Mouse (Mus musculus) CH12.LX (cell line): ENCODE data around the gene Mob3c. TPM values are rescaled to one million over a fixed set of nuclear protein-coding genes. Genes with fewer than 3 reads are reported as not detected.

ENCODE experiments used
- DNase-seq: peaks from one replicate; pipeline ENCODE4 v3.0.0-alpha.2; 2013; ENCODE audit errors: extremely low read depth
- H3K27ac ChIP-seq: 2 replicates; pipeline ENCODE4 v1.5.1; 2012; ENCODE audit warnings: low read depth, mild to moderate bottlenecking, control low read depth, moderate library complexity; ENCODE audit not compliant: insufficient read depth
- H3K27me3 ChIP-seq: replicated peaks from 2 replicates; pipeline ENCODE3; 2012; ENCODE audit warnings: inconsistent platforms
- H3K36me3 ChIP-seq, 2 experiments: replicated peaks in 1 of 2; 2 replicates each; pipeline versions ENCODE3 to v1.6.1; 2012; ENCODE audit warnings: inconsistent platforms in 1 of 2, low read length in 1 of 2, mild to moderate bottlenecking in 1 of 2, mixed read lengths in 1 of 2, moderate library complexity in 1 of 2; ENCODE audit not compliant: control insufficient read depth in 1 of 2, insufficient read depth in 1 of 2
- H3K4me1 ChIP-seq, 2 experiments: 2 replicates each; pipeline ENCODE4 v1.6.1; 2012; ENCODE audit warnings: inconsistent platforms in 1 of 2, moderate library complexity in 1 of 2; ENCODE audit not compliant: insufficient read depth in 2 of 2, control insufficient read depth in 1 of 2
- H3K4me2 ChIP-seq: 2 replicates; pipeline ENCODE4 v1.6.1; 2012; ENCODE audit warnings: low read depth, mild to moderate bottlenecking, control low read depth; ENCODE audit not compliant: poor library complexity, insufficient read depth, severe bottlenecking
- H3K4me3 ChIP-seq, 3 experiments: fragments of 150-350 bp in 1 of 3; sonication (generic) in 1 of 3; replicated peaks in 1 of 3; 2 replicates each; pipeline versions ENCODE3 to v1.5.1; 2011 to 2012; ENCODE audit warnings: low read depth in 2 of 3, low read length in 2 of 3, mild to moderate bottlenecking in 2 of 3, moderate library complexity in 2 of 3, control low read depth in 1 of 3, improper control_type of control experiment in 1 of 3, inconsistent platforms in 1 of 3, mixed read lengths in 1 of 3; ENCODE audit not compliant: poor library complexity in 1 of 3
- H3K79me2 ChIP-seq: replicated peaks from 2 replicates; pipeline ENCODE4 v1.6.1; 2012; ENCODE audit warnings: mild to moderate bottlenecking, moderate library complexity; ENCODE audit not compliant: control insufficient read depth, poor library complexity, insufficient read depth, severe bottlenecking; ENCODE audit errors: extremely low read depth
- H3K9ac ChIP-seq: 2 replicates; pipeline ENCODE4 v1.6.1; 2012; ENCODE audit warnings: low read depth, mild to moderate bottlenecking, control low read depth, moderate library complexity; ENCODE audit not compliant: insufficient read depth
- H3K9me3 ChIP-seq: replicated peaks from 2 replicates; pipeline ENCODE3; 2012; ENCODE audit warnings: low read length, inconsistent platforms, mixed read lengths
- BHLHE40 ChIP-seq: IDR thresholded peaks from 2 replicates; pipeline ENCODE4 v1.6.1; 2011; ENCODE audit warnings: mild to moderate bottlenecking, low read depth, low read length, improper control_type of control experiment
- CHD1 ChIP-seq: IDR thresholded peaks from 2 replicates; pipeline ENCODE4 v1.6.1; 2012; ENCODE audit warnings: low read depth, low read length, improper control_type of control experiment, inconsistent platforms
- CTCF ChIP-seq, 2 experiments: IDR thresholded peaks in 1 of 2; conservative IDR thresholded peaks in 1 of 2; 2 replicates each; pipeline ENCODE4 v1.5.1; 2011 to 2012; ENCODE audit warnings: low read depth in 2 of 2, low read length in 2 of 2, improper control_type of control experiment in 1 of 2, inconsistent platforms in 1 of 2, mild to moderate bottlenecking in 1 of 2, moderate library complexity in 1 of 2
- ELF1 ChIP-seq: IDR thresholded peaks from 2 replicates; pipeline ENCODE4 v1.6.1; 2014; ENCODE audit warnings: low read depth, mild to moderate bottlenecking, inconsistent platforms, low read length, improper control_type of control experiment
- EP300 ChIP-seq: IDR thresholded peaks from 2 replicates; pipeline ENCODE4 v1.6.1; 2011; ENCODE audit warnings: low read length, improper control_type of control experiment
- ETS1 ChIP-seq: conservative IDR thresholded peaks from 2 replicates; pipeline ENCODE4 v1.6.1; 2012; ENCODE audit warnings: low read depth, mild to moderate bottlenecking, inconsistent platforms, low read length, improper control_type of control experiment, moderate library complexity
- GABPA ChIP-seq: IDR thresholded peaks from 2 replicates; pipeline ENCODE4 v1.6.1; 2012; ENCODE audit warnings: low read depth, low read length, improper control_type of control experiment, inconsistent platforms; ENCODE audit not compliant: insufficient replicate concordance
- HCFC1 ChIP-seq: IDR thresholded peaks from 2 replicates; pipeline ENCODE4 v1.6.1; 2012; ENCODE audit warnings: low read depth, mild to moderate bottlenecking, inconsistent platforms, low read length, improper control_type of control experiment
- IRF4 ChIP-seq: IDR thresholded peaks from 2 replicates; pipeline ENCODE4 v1.6.1; 2014; ENCODE audit warnings: low read depth, mild to moderate bottlenecking, inconsistent platforms, low read length, improper control_type of control experiment
- JUN ChIP-seq: IDR thresholded peaks from 2 replicates; pipeline ENCODE4 v1.6.1; 2011; ENCODE audit warnings: low read depth, mild to moderate bottlenecking, low read length, improper control_type of control experiment, moderate library complexity; ENCODE audit not compliant: insufficient read depth
- KAT2A ChIP-seq: IDR thresholded peaks from 2 replicates; pipeline ENCODE4 v1.6.1; 2012; ENCODE audit warnings: low read length, improper control_type of control experiment, inconsistent platforms; ENCODE audit not compliant: insufficient replicate concordance
- MAX ChIP-seq: IDR thresholded peaks from 2 replicates; pipeline ENCODE4 v1.6.1; 2011; ENCODE audit warnings: low read length, improper control_type of control experiment
- MAZ ChIP-seq: IDR thresholded peaks from 2 replicates; pipeline ENCODE4 v1.6.1; 2012; ENCODE audit warnings: low read depth, mild to moderate bottlenecking, inconsistent platforms, low read length, improper control_type of control experiment, moderate library complexity
- MXI1 ChIP-seq: IDR thresholded peaks from 2 replicates; pipeline ENCODE4 v1.6.1; 2011; ENCODE audit warnings: mild to moderate bottlenecking, low read depth, low read length, improper control_type of control experiment
- MYC ChIP-seq: IDR thresholded peaks from 2 replicates; pipeline ENCODE4 v1.6.1; 2011; ENCODE audit warnings: low read depth, mild to moderate bottlenecking, improper control_type of control experiment, low read length
- NELFE ChIP-seq: IDR thresholded peaks from 2 replicates; pipeline ENCODE4 v1.6.1; 2011; ENCODE audit warnings: low read depth, low read length, improper control_type of control experiment
- PAX5 ChIP-seq: IDR thresholded peaks from 2 replicates; pipeline ENCODE4 v1.6.1; 2012; ENCODE audit warnings: low read length, inconsistent platforms, mixed read lengths
- POLR2A ChIP-seq: IDR thresholded peaks from 2 replicates; pipeline ENCODE4 v1.6.1; 2011; ENCODE audit warnings: low read depth, mild to moderate bottlenecking, improper control_type of control experiment, low read length
- RAD21 ChIP-seq: IDR thresholded peaks from 2 replicates; pipeline ENCODE4 v1.6.1; 2011; ENCODE audit warnings: low read depth, mild to moderate bottlenecking, low read length, improper control_type of control experiment, moderate library complexity
- RCOR1 ChIP-seq: conservative IDR thresholded peaks from 2 replicates; pipeline ENCODE4 v1.6.1; 2012; ENCODE audit warnings: low read depth, mild to moderate bottlenecking, inconsistent platforms, low read length, improper control_type of control experiment
- TBP ChIP-seq: conservative IDR thresholded peaks from 2 replicates; pipeline ENCODE4 v1.6.1; 2011; ENCODE audit warnings: low read depth, low read length, improper control_type of control experiment
- USF1 ChIP-seq: IDR thresholded peaks from 2 replicates; pipeline ENCODE4 v1.6.1; 2014; ENCODE audit warnings: low read depth, mild to moderate bottlenecking, inconsistent platforms, low read length, improper control_type of control experiment
- USF2 ChIP-seq: conservative IDR thresholded peaks from 2 replicates; pipeline ENCODE4 v1.6.1; 2011; ENCODE audit warnings: low read depth, low read length, improper control_type of control experiment
- ZC3H11A ChIP-seq: IDR thresholded peaks from 2 replicates; pipeline ENCODE4 v1.6.1; 2012; ENCODE audit warnings: low read depth, mild to moderate bottlenecking, inconsistent platforms, low read length, improper control_type of control experiment
- ZKSCAN1 ChIP-seq: IDR thresholded peaks from 2 replicates; pipeline ENCODE4 v1.6.1; 2012; ENCODE audit warnings: low read depth, inconsistent platforms, low read length, improper control_type of control experiment, borderline replicate concordance
- ZMIZ1 ChIP-seq: IDR thresholded peaks from 2 replicates; pipeline ENCODE4 v1.6.1; 2012; ENCODE audit warnings: low read depth, mild to moderate bottlenecking, inconsistent platforms, low read length, improper control_type of control experiment
- ZNF384 ChIP-seq: IDR thresholded peaks from 2 replicates; pipeline ENCODE4 v1.6.1; 2012; ENCODE audit warnings: low read depth, low read length, improper control_type of control experiment, inconsistent platforms
- dilution Hi-C: fragments of 300-500 bp; cut with MboI; formaldehyde crosslinking; loops from 2 replicates; pipeline ENCODE4 v1.14.3; 2020; ENCODE audit warnings: low sequenced_read_pairs; ENCODE audit not compliant: extremely low pct_unique_long_range_greater_than_20kb, extremely low pct_ligation_motif_present
- in situ Hi-C: fragments of 300-500 bp; cut with MboI; formaldehyde crosslinking; loops from 3 replicates; pipeline ENCODE4 v1.14.3; 2019; ENCODE audit warnings: low sequenced_read_pairs, low pct_ligation_motif_present, low pct_unique_long_range_greater_than_20kb, mixed read lengths
- polyA plus RNA-seq: library from polyadenylated mRNA; unstranded; fragments of >175 nt; gene quantifications from 2 replicates; pipeline ENCODE4 v1.2.1, GENCODE M21; 2012; ENCODE audit warnings: low read depth; ENCODE audit not compliant: insufficient read length
- total RNA-seq, 2 experiments: library from RNA; depleted of rRNA; stranded (reverse); fragments of 300-350 nt in 1 of 2; fragments of >200 nt in 1 of 2; gene quantifications; 2 replicates each; pipeline ENCODE4 v1.2.3; 2012 to 2014

The Mob3c gene
- total and polyA plus RNA-seq, 3 experiments = 7.8 to 9.2 (median 9.2) TPM

DNA sequence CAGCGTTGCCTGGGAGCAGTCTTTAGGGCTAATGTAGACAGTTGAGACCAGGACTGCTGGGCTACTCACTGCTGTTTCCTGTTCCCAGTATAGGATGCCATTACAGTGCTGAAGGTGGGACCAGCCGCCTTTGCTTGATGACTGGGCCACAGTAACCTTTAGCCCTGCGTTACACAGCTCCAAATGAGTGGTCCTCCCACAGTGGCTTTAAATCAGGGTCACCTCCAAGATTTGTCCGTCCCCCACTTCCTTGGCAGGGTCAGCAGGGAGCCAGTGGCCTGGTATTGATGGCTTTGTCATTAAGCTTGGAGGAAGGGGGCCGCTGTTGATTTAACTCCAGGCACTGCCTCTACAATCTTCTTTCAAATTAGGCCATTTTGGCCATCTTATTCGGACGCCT, 35.5 kb downstream of the Mob3c start:
- H3K36me3 ChIP-seq = peaks cover 81 to 95% of the 10 kb centered on the region in 2 experiments

DNA sequence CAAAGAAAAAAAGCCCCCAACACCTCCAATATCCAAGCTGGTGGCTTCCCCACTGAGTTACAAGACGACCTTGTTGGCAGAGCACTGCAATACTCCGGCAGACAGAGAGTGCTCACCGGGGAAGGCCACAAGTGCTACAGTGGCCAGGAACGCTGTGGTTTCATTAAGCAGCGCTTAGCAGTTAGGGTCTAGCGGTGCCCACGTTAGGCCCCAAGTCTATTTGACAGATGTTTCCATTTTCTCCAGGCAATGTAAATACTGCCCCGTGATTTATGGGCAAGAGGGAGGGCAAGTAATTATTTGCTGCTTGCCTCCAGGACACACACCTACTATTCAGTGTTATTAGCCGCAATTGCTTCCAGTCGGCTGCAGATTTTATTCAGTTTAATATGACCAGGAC, 36.0 kb downstream of the Mob3c start:
- no peak for DNase-seq
- no peak overlapping the region for H3K27ac ChIP-seq
- H3K9me3 ChIP-seq = no peaks in the 10 kb centered on the region
- H3K79me2 ChIP-seq = no peaks in the 10 kb centered on the region
- dilution Hi-C loops (no loop called here), in situ Hi-C loops (no loop called here)
- H3K4me3 ChIP-seq = no peak overlapping the region
- no peak overlapping the region for H3K4me2 ChIP-seq
- peaks cover 81 to 96% of the 10 kb centered on the region in 2 experiments for H3K36me3 ChIP-seq
- no peaks in the 10 kb centered on the region for H3K27me3 ChIP-seq
- H3K4me1 ChIP-seq = peaks cover 0 to 10% of the 10 kb centered on the region in 2 experiments; a peak in 2 of 4 replicates
- TF ChIP-seq MAZ (no peak), ELF1 (no peak), CTCF (conservative IDR thresholded peaks at IDR 0.05 in 1 of 2, IDR thresholded peaks at IDR 0.05 in 1 of 2; ENCODE audit: low read depth in 2 of 2, low read length in 2 of 2) (no peak), USF2 (no peak), GABPA (no peak), JUN (no peak), ZMIZ1 (no peak), RCOR1 (no peak), MAX (no peak), ZNF384 (no peak), NELFE (no peak), ZKSCAN1 (no peak), USF1 (no peak), CHD1 (no peak), PAX5 (no peak), EP300 (no peak), BHLHE40 (no peak)
- no peak overlapping the region for H3K9ac ChIP-seq

More for the DNA sequence above, 35.5 kb downstream of the Mob3c start:
- no peak overlapping the region for H3K27ac ChIP-seq
- DNase-seq = no peak
- no peak for TF ChIP-seq TBP
- TF ChIP-seq BHLHE40 = no peak
- TF ChIP-seq ZKSCAN1 = no peak
- no peak for TF ChIP-seq ZNF384
- no peak for TF ChIP-seq RAD21
- TF ChIP-seq MYC = no peak
- TF ChIP-seq ZC3H11A = no peak
- no peak for TF ChIP-seq USF1
- TF ChIP-seq ETS1 = no peak
- TF ChIP-seq JUN = no peak
- no peak for TF ChIP-seq IRF4
- no peak for TF ChIP-seq HCFC1
- TF ChIP-seq POLR2A = no peak
- no peak for TF ChIP-seq MAZ
- TF ChIP-seq ZMIZ1 = no peak
- TF ChIP-seq CHD1 = no peak
- TF ChIP-seq MXI1 = no peak
- TF ChIP-seq KAT2A = no peak
- TF ChIP-seq EP300 = no peak
- peaks cover 2 to 12% of the 10 kb centered on the region in 2 experiments for H3K4me1 ChIP-seq
- no peak overlapping the region for H3K4me2 ChIP-seq
- dilution Hi-C loops = no loop called here
- no peak overlapping the region for H3K4me3 ChIP-seq
- no peaks in the 10 kb centered on the region for H3K27me3 ChIP-seq
- no peak overlapping the region for H3K9ac ChIP-seq
- in situ Hi-C loops = no loop called here
- no peaks in the 10 kb centered on the region for H3K79me2 ChIP-seq
- no peaks in the 10 kb centered on the region for H3K9me3 ChIP-seq
